Mouse (Mus musculus): ENCODE measurements around the gene Midn.

The Midn gene

GRCm38 (mm10) chr10:80144159-80144558 is 3.9 kb upstream of the Midn start:
- no peak for DNase-seq (ENCODE audit: low spot score in 2 of 2)

GRCm38 (mm10) chr10:80144864-80145838 is 2.9 kb upstream of the Midn start:
- no peak for DNase-seq (ENCODE audit: low spot score in 2 of 2)

DNA sequence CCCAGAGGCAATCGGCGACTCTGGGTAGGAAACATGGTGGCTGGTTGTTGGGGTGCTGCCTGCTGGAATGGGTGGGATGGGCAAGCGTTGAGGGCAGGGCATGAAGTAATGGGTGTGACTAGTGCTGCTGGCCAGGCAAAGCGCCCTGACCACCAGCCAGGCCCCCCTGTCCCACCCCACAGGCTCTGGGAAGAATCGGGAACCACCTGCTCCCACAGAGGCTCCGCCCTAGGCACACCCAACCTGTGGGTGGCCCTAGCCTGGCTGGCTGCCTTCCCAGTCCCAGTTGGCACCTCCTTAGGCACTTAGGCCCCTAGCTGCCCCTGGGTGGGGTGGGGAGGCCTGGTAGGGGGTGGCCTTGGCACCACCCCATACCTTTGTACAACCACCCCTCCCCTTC is 2.2 kb upstream of the Midn start:
- no peak for DNase-seq (ENCODE audit: low spot score in 2 of 2)

DNA sequence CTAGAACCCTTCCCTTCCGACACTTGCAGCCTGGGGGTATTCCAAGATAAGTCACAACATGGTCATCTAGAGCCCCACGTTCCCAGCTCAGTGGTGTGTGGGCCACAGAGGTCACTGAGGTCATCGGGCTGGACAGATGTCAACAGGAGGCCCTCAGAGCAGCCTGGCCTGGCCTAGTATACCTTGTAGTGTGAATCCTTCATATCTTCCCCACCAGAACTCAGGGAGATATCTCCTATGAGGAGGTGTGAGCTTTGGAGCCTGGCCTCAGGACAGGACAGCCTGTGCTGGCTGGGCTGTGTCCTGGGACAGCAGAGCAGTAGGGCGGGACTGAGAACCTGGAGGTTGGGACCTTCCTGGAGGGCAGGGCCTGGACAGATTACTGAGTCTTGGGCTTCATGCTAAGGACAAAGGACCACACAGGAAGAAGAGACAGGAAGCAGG is 1.5 kb upstream of the Midn start:
- DNase-seq (ENCODE audit: low spot score in 2 of 2), result no peak

- no peak for DNase-seq (ENCODE audit: low spot score in 2 of 2)
These were observed 840 bp upstream of the Midn start for GRCm38 (mm10) chr10:80147146-80147718.

DNA sequence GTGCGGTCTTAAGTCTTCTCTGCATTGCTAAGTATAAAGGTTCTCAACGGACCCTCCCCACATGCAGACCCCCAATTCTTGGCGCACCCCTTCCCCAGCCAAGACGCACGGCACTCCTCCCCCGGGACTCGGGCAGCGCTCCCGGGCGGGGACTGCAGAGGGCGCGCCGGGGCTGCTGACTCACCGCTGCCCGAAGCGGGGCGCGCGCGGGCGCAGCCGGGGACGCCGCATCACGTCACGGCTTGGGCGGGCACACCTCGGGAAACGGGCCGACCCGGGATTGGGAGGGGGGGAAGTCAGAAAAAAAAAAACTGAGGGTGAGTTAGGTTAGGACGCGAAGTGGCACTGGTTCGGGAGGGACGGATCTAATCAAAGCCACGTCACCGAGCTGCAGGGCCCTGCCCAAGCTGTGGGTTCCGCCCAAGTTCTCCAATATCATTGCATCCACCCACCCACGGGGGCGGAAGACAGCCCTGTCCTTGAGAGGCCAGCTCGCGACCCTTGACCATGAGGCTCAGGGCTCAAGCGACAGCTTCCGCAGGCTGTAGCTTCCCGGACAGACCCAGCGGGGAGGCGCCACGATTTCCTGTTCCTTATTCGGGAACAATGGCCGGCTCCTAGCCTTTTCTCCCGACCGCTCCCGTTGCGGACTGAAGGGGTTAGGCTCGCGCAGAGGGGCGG is 678 bp downstream of the Midn start:
- peak; percentile 81 to 91 for DNase-seq (ENCODE audit: low spot score in 2 of 2)

- peak; percentile 93 to 94 for DNase-seq (ENCODE audit: low spot score in 2 of 2)
These were observed 1.5 kb downstream of the Midn start for GRCm38 (mm10) chr10:80149291-80150225.

DNA sequence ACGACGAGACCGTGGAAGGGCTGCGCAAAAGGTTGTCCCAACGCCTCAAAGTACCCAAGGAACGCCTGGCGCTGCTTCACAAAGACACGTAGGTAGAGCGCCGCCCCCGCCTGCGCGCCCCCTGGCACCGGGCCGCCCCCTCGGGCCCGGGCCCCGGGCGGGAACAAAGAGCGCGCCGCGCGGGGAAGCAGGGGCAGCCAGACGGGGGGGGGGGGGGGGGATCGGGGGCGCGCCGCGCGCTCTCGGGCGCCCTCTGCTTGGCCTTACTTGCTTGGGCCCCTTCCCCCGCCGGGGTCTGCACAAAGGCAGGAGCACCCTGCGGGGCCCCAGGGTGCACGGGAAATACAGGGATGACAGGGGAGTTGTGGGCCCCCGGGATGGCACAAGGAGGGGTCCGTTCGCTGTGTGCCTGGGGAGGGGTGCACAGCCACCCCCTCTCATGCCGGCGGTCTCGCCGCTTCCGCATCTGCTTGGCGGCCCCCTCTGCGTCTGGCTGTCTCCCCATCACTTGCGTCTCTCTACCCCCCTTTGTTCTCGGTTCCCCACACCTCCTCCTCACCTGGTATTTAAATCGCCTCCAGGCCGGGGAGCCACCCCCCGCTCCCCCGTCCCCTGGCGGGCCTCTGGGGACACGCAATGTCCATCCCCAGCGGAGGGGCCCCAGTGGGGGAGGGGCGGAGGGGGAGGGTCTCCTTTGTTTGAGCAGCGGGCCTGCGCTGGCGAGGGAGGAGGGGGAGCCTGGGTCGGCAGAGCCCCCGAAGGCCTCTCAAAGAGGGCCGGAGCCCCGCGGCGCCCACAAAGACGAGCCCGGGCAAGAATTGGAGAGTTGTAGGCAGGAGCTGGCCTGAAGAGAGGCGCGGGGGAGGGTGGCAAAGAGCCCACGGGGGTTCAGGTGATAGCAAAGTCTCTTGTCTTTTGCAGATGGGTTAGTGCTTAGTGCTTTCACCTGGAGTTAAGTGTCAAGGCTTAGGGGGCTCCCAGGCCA is 2.4 kb downstream of the Midn start:
- DNase-seq (ENCODE audit: low spot score in 2 of 2), result no peak

DNA sequence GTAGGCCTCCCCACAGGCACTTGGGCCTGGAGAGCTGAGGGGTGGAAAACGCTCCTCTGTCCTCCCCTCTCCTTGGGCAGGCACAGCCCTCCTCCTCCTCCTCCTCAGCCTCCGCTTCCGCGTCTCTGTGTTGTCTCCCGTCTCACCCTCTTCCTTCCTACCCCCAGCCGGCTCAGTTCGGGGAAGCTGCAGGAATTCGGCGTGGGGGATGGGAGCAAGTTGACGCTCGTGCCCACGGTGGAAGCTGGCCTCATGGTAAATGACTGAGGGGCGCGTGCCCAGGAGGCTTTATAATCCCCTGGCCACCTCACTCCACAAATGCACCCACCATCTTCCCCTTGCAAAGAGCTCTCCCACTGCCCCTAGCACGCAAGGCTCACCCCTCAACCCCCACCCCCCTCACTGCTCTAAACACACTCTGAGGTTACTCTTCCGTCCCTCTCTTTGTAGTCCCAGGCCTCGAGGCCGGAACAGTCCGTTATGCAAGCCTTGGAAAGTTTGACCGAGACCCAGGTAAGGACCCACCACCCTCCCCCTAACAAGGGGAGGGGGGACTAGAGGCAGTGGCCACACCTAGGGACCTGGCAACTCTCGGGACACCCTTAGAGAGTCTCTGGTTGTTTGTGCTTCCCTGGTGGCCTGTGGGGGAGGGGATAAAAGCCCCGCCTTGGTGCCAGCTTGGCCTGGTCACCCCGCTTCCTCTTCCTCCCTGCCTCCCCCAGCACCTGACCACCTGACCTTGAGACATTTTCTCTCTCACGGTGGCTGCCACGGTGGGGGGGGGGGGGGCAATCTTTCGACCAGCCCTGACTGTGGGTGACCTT is 3.4 kb downstream of the Midn start:
- no peak for DNase-seq (ENCODE audit: low spot score in 2 of 2)

GRCm38 (mm10) chr10:80152071-80152872 is 4.2 kb downstream of the Midn start:
- no peak for DNase-seq (ENCODE audit: low spot score in 2 of 2)

GRCm38 (mm10) chr10:80152873-80153260 is 4.8 kb downstream of the Midn start:
- DNase-seq (ENCODE audit: low spot score in 2 of 2), result no peak

DNA sequence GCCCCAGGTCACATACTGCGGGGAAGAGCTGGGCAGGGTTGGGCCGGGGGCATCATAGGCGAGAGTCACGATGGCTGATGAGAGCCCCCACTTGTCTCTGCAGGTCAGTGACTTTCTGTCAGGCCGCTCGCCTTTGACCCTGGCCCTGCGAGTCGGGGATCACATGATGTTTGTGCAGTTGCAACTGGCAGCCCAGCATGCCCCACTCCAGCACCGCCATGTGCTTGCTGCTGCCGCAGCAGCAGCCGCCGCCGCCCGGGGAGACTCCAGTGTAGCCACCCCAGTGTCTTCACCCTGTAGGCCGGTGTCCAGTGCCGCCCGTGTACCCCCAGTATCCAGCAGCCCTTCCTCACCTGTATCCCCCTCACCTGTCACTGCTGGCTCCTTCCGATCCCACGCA is 5.6 kb downstream of the Midn start:
- no peak for DNase-seq (ENCODE audit: low spot score in 2 of 2)

GRCm38 (mm10) chr10:80154384-80154783 is 6.3 kb downstream of the Midn start:
- DNase-seq (ENCODE audit: low spot score in 2 of 2), result no peak

- no peak for DNase-seq (ENCODE audit: low spot score in 2 of 2)
These were observed 7.2 kb downstream of the Midn start for GRCm38 (mm10) chr10:80155277-80155676.

- DNase-seq (ENCODE audit: low spot score in 2 of 2), result no peak
These were observed 8.1 kb downstream of the Midn start for GRCm38 (mm10) chr10:80156002-80156751.

- no peak for DNase-seq (ENCODE audit: low spot score in 2 of 2)
These were observed 8.6 kb downstream of the Midn start for GRCm38 (mm10) chr10:80156752-80157053.

- DNase-seq (ENCODE audit: low spot score in 2 of 2), result no peak
These were observed 9.3 kb downstream of the Midn start for GRCm38 (mm10) chr10:80157141-80157929.

Measured in frontal cortex, postnatal 25 days (tissue).